Mouse (Mus musculus) monocyte, adult 2 months (primary cell): ENCODE measurements around the gene Zfp969.
"Not testable (repeated sequence)": the region's sequence is repeated elsewhere in the genome, so short reads cannot be mapped to it uniquely, and the experiment has no call there.

ENCODE experiments used
- DNase-seq, 2 experiments: peaks; one replicate each; pipeline ENCODE4 v3.0.0; 2022; ENCODE audit warnings: low spot score in 2 of 2, low read depth in 1 of 2

The Zfp969 gene

DNA sequence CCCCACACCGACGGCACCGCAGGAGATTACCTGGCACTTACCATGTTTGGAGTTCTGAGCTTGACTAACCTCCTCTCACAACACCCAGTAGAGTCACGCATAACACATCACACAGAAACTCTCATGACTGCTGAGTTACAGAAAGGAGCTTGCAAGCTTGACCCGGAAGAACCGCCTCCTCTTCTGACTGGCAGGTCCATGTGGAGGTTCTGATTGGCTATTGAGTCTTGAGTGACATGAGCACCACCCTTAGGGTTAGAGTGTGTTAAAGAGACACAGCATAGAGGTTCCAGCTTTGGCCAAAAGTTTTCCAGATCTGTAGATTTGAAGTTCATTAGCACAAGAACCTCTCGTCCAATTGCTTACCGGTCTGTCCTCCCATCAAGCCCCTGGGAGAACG, at the start of gene Zfp969:
Gene Zfp969, minus strand, starts transcription at position 101 of the 400 bp plus-strand sequence.
- DNase-seq = not testable (repeated sequence)

DNA sequence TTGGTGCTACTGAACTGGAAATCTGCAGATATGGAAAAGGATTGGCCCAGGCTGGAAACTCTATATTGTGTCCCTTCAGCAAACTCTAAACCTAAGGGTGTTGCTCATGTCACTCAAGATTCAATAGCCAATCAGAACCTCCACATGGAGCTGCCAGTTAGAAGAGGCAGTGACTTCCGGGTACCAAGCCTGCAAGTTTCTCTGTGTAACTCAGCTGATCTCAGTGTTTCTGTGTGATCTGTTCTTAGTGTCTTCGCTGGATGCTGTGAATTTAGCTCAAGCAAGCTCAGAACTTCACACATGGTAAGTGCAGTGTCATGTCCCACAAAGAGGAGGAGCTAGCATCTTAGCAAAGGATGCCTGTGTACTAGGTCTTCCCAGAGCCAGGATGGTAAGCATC, 37.8 kb upstream of the Zfp969 start, which contains the start of gene Gm2007:
Gene Gm2007, plus strand, starts transcription at position 301 of the 400 bp plus-strand sequence.
- not testable (repeated sequence) for DNase-seq

DNA sequence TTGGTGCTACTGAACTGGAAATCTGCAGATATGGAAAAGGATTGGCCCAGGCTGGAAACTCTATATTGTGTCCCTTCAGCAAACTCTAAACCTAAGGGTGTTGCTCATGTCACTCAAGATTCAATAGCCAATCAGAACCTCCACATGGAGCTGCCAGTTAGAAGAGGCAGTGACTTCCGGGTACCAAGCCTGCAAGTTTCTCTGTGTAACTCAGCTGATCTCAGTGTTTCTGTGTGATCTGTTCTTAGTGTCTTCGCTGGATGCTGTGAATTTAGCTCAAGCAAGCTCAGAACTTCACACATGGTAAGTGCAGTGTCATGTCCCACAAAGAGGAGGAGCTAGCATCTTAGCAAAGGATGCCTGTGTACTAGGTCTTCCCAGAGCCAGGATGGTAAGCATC, 59.8 kb downstream of the Zfp969 start, which contains the start of gene Gm11007:
Gene Gm11007, plus strand, starts transcription at position 301 of the 400 bp plus-strand sequence.
- not testable (repeated sequence) for DNase-seq
